9 mouse cellular contexts compared by ENCODE assay signal in genomic region chr11:120227571-120228051, GRCm38 (mm10). TPM values are rescaled to one million over a fixed set of nuclear protein-coding genes. Genes with fewer than 3 reads are reported as not detected.
DNase-seq lines count a peak whose midpoint lies in the region; ATAC-seq and TF ChIP-seq lines count a peak whose summit lies in the region.
"Had no signal": no experiment of that assay in that cellular context is flagged by ENCODE, and none has a peak within 500 bp of the region (broad histone marks: within the 10 kb centered on the region; RNA-seq: fewer than 3 reads in every experiment).

No protein-coding gene starts in this region.

- no peak for ATAC-seq in embryonic facial prominence, embryonic 15.5 days (ENCODE audit: insufficient number of reproducible peaks, low FRiP score, low TSS enrichment, low read depth)
- no peak for ATAC-seq in hindbrain, embryonic 12.5 days (ENCODE audit: low FRiP score)
- no peak for ATAC-seq in inflammation-experienced regulatory T-cells, adult 6 months
- ATAC-seq: Patski had no signal

- no peak for TF ChIP-seq CTCF in layer of hippocampus, adult 2 months (conservative IDR thresholded peaks at IDR 0.05)

- peaks cover 88% of the 10 kb centered on the region for H3K4me1 ChIP-seq in embryonic facial prominence, embryonic 15.5 days
- H3K4me1 ChIP-seq in hindbrain, embryonic 12.5 days = peaks cover 80% of the 10 kb centered on the region

- no peak overlapping the region for H3K4me3 ChIP-seq in layer of hippocampus, adult 2 months
- peak overlapping the region; percentile 7; the same call in 1 of the 2 replicates for H3K4me3 ChIP-seq in embryonic facial prominence, embryonic 15.5 days (replicated peaks)
- H3K4me3 ChIP-seq in hindbrain, embryonic 12.5 days = peak overlapping the region; percentile 91; the same call in 1 of the 2 replicates

- no peaks in the 10 kb centered on the region for H3K9me3 ChIP-seq in embryonic facial prominence, embryonic 15.5 days (replicated peaks)
- no peaks in the 10 kb centered on the region for H3K9me3 ChIP-seq in hindbrain, embryonic 12.5 days (replicated peaks)

- no peak for DNase-seq in layer of hippocampus, adult 2 months (ENCODE audit: low spot score in 2 of 2)
- no peak for DNase-seq in layer of hippocampus, postnatal 25 days (ENCODE audit: extremely low spot score in 1 of 2, low spot score in 1 of 2)
- DNase-seq in lung, postnatal 4 days = peak; percentile 36 to 61
- DNase-seq in ovary, adult 18-20 months (ENCODE audit: low spot score) = no peak
- DNase-seq in urinary bladder, postnatal 14 days (ENCODE audit: low spot score) = no peak

- 24% methylated on average over 8 of the region's 8 CpGs for WGBS in embryonic facial prominence, embryonic 15.5 days
- 28% methylated on average over 8 of the region's 8 CpGs for WGBS in hindbrain, embryonic 12.5 days

- no peak overlapping the region for H3K9ac ChIP-seq in embryonic facial prominence, embryonic 15.5 days
- peak overlapping the region; percentile 97 for H3K9ac ChIP-seq in hindbrain, embryonic 12.5 days

- no peaks in the 10 kb centered on the region for H3K36me3 ChIP-seq in embryonic facial prominence, embryonic 15.5 days
- H3K36me3 ChIP-seq in hindbrain, embryonic 12.5 days = no peaks in the 10 kb centered on the region

- peak overlapping the region; percentile 18 for H3K4me2 ChIP-seq in embryonic facial prominence, embryonic 15.5 days (replicated peaks)
- peak overlapping the region; percentile 96 for H3K4me2 ChIP-seq in hindbrain, embryonic 12.5 days (replicated peaks)

- H3K27ac ChIP-seq in layer of hippocampus, adult 2 months = peak overlapping the region; percentile 82
- H3K27ac ChIP-seq in embryonic facial prominence, embryonic 15.5 days (replicated peaks) = peak overlapping the region; percentile 70
- peak overlapping the region; percentile 99 for H3K27ac ChIP-seq in hindbrain, embryonic 12.5 days

- no peaks in the 10 kb centered on the region for H3K27me3 ChIP-seq in embryonic facial prominence, embryonic 15.5 days
- no peaks in the 10 kb centered on the region for H3K27me3 ChIP-seq in hindbrain, embryonic 12.5 days
- H3K27me3 ChIP-seq: Patski had no signal

RNA-seq across cellular contexts. Expression of gene Bahcc1, which starts 5.1 kb away (rescaled TPM):
- 10 to 100 TPM; 19.9 to 20.7 TPM for total RNA-seq in layer of hippocampus, adult 2 months (2021)
- 10 to 100 TPM; 17.7 to 22.6 TPM for total RNA-seq in layer of hippocampus, postnatal 25 days (2021)
- 7.9 and 9.3 TPM in 2 replicates for polyA plus RNA-seq in embryonic facial prominence, embryonic 15.5 days (2015; fragmentation: Nextera tagmentation; extraction: Ambion mirVana)
- 21.9 and 23.8 TPM in 2 replicates for polyA plus RNA-seq in hindbrain, embryonic 12.5 days (2016; fragmentation: Nextera tagmentation; extraction: Ambion mirVana)
- not detected for polyA plus RNA-seq in inflammation-experienced regulatory T-cells, adult 6 months (2017; shearing (Covaris generic))

Comparison
In these comparisons a context has a peak if more than half of its experiments do, and no peak if none do; other contexts are left out.
1. DNase-seq: peak in lung, postnatal 4 days (2 of 2); none in layer of hippocampus, adult 2 months (0 of 2), layer of hippocampus, postnatal 25 days (0 of 2), ovary, adult 18-20 months (single experiment) and urinary bladder, postnatal 14 days (single experiment).
2. Peak in every context shown above with its lines, with median percentiles within 50 percentile points of each other: H3K27ac ChIP-seq.